In genomic region chr6:114404774-114405468, GRCm38 (mm10) we compare ENCODE assay signal across 23 mouse cellular contexts. TPM values are rescaled to one million over a fixed set of nuclear protein-coding genes. Genes with fewer than 3 reads are reported as not detected.
A peak's percentile ranks its signal among the peaks of the same experiment; 100 is the strongest.
DNase-seq lines count a peak whose midpoint lies in the region; ATAC-seq and TF ChIP-seq lines count a peak whose summit lies in the region.
"Had no signal": no experiment of that assay in that cellular context is flagged by ENCODE, and none has a peak within 500 bp of the region (broad histone marks: within the 10 kb centered on the region; RNA-seq: fewer than 3 reads in every experiment).

No protein-coding gene starts in this region.

- no peak overlapping the region for H3ac ChIP-seq in myocyte (ENCODE audit: control insufficient read depth, insufficient read length)

- no peak overlapping the region for H3K9ac ChIP-seq in forebrain, postnatal 0 days
- H3K9ac ChIP-seq in forebrain, embryonic 14.5 days (ENCODE audit: low read length), result no peak overlapping the region
- no peak overlapping the region for H3K9ac ChIP-seq in midbrain, postnatal 0 days (replicated peaks; ENCODE audit: low read length, poor library complexity, severe bottlenecking)
- H3K9ac ChIP-seq in midbrain, embryonic 14.5 days (replicated peaks; ENCODE audit: low read length), result no peak overlapping the region
- H3K9ac ChIP-seq: kidney, embryonic 15.5 days; limb, embryonic 12.5 days; liver, embryonic 12.5 days; stomach, embryonic 15.5 days had no signal

- DNase-seq in forebrain, postnatal 0 days, result no peak
- no peak for DNase-seq in forebrain, embryonic 14.5 days (ENCODE audit: low spot score)
- peak in 1 of 2 experiments; percentile 59 for DNase-seq in layer of hippocampus, adult 2 months (ENCODE audit: low spot score in 2 of 2)
- DNase-seq in layer of hippocampus, adult 9-10 months (ENCODE audit: low spot score), result no peak
- peak; percentile 53 for DNase-seq in midbrain, postnatal 0 days (ENCODE audit: low spot score)
- DNase-seq in midbrain, embryonic 14.5 days, result no peak
- DNase-seq in urinary bladder, adult 2 months (ENCODE audit: low spot score), result no peak
- DNase-seq: gastrocnemius, adult 2 months; layer of hippocampus, postnatal 36 days; lung, adult 18-20 months; thymus, adult 18-20 months; thymus, postnatal 36 days had no signal

- H3K79me2 ChIP-seq in myocyte (ENCODE audit: control insufficient read depth, insufficient read depth), result no peaks in the 10 kb centered on the region

- H3K4me3 ChIP-seq in forebrain, postnatal 0 days (ENCODE audit: low read depth, low read length), result no peak overlapping the region
- H3K4me3 ChIP-seq in forebrain, embryonic 14.5 days (ENCODE audit: low read depth, low read length), result no peak overlapping the region
- H3K4me3 ChIP-seq in layer of hippocampus, adult 2 months, result no peak overlapping the region
- H3K4me3 ChIP-seq in midbrain, postnatal 0 days (ENCODE audit: low read depth, low read length), result no peak overlapping the region
- no peak overlapping the region for H3K4me3 ChIP-seq in midbrain, embryonic 14.5 days (replicated peaks; ENCODE audit: low read depth, low read length)
- H3K4me3 ChIP-seq in myocyte, result no peak overlapping the region
- H3K4me3 ChIP-seq: forebrain, embryonic 10.5 days; gastrocnemius, adult 2 months; kidney, embryonic 15.5 days; limb, embryonic 12.5 days; liver, embryonic 12.5 days; midbrain, embryonic 10.5 days; stomach, embryonic 15.5 days had no signal

- H3K36me3 ChIP-seq in forebrain, postnatal 0 days (ENCODE audit: insufficient read depth), result no peaks in the 10 kb centered on the region
- no peaks in the 10 kb centered on the region for H3K36me3 ChIP-seq in forebrain, embryonic 14.5 days (ENCODE audit: control insufficient read depth, insufficient read depth, low read length)
- no peaks in the 10 kb centered on the region for H3K36me3 ChIP-seq in midbrain, postnatal 0 days (ENCODE audit: insufficient read depth, low read length)
- no peaks in the 10 kb centered on the region for H3K36me3 ChIP-seq in midbrain, embryonic 14.5 days (ENCODE audit: control insufficient read depth, insufficient read depth, low read length)
- H3K36me3 ChIP-seq in myocyte (ENCODE audit: control insufficient read depth, insufficient read depth), result no peaks in the 10 kb centered on the region
- H3K36me3 ChIP-seq: forebrain, embryonic 10.5 days; G1E; kidney, embryonic 15.5 days; limb, embryonic 12.5 days; liver, embryonic 12.5 days; midbrain, embryonic 10.5 days; stomach, embryonic 15.5 days had no signal

- no peak overlapping the region for H3K27ac ChIP-seq in forebrain, postnatal 0 days (ENCODE audit: low read depth, low read length)
- no peak overlapping the region for H3K27ac ChIP-seq in forebrain, embryonic 14.5 days (ENCODE audit: low read depth, low read length)
- H3K27ac ChIP-seq in layer of hippocampus, adult 2 months, result peak overlapping the region; percentile 88
- peak overlapping the region; percentile 21; the same call in 1 of the 2 replicates for H3K27ac ChIP-seq in midbrain, postnatal 0 days (ENCODE audit: low read depth, low read length)
- no peak overlapping the region for H3K27ac ChIP-seq in midbrain, embryonic 14.5 days (replicated peaks; ENCODE audit: low read depth, low read length)
- H3K27ac ChIP-seq: forebrain, embryonic 10.5 days; gastrocnemius, adult 2 months; kidney, embryonic 15.5 days; limb, embryonic 12.5 days; liver, embryonic 12.5 days; midbrain, embryonic 10.5 days; stomach, embryonic 15.5 days had no signal

- no peak for TF ChIP-seq POLR2A in myocyte (IDR thresholded peaks at IDR 0.05; ENCODE audit: insufficient read length, low read depth)

- no peak for TF ChIP-seq CTCF in forebrain, postnatal 0 days (IDR thresholded peaks at IDR 0.05; ENCODE audit: low read depth)
- no peak for TF ChIP-seq CTCF in layer of hippocampus, adult 2 months (conservative IDR thresholded peaks at IDR 0.05)
- TF ChIP-seq CTCF in midbrain, postnatal 0 days (IDR thresholded peaks at IDR 0.05), result no peak

- no peak overlapping the region for H3K4me2 ChIP-seq in forebrain, postnatal 0 days (ENCODE audit: low read depth)
- no peak overlapping the region for H3K4me2 ChIP-seq in forebrain, embryonic 14.5 days (ENCODE audit: low read length)
- no peak overlapping the region for H3K4me2 ChIP-seq in midbrain, postnatal 0 days (ENCODE audit: low read depth, low read length, poor library complexity, severe bottlenecking)
- H3K4me2 ChIP-seq in midbrain, embryonic 14.5 days (ENCODE audit: low read length), result no peak overlapping the region
- peak overlapping the region; percentile 97 for H3K4me2 ChIP-seq in myocyte (ENCODE audit: low read depth)
- H3K4me2 ChIP-seq: kidney, embryonic 15.5 days; limb, embryonic 12.5 days; liver, embryonic 12.5 days; stomach, embryonic 15.5 days had no signal

- no peaks in the 10 kb centered on the region for H3K4me1 ChIP-seq in forebrain, postnatal 0 days (ENCODE audit: insufficient read depth)
- H3K4me1 ChIP-seq in forebrain, embryonic 14.5 days (ENCODE audit: control insufficient read depth, insufficient read depth, low read length), result no peaks in the 10 kb centered on the region
- no peaks in the 10 kb centered on the region for H3K4me1 ChIP-seq in midbrain, postnatal 0 days (ENCODE audit: insufficient read depth, low read length)
- 0 out of 2 replicates have a peak, but pooled peaks cover 5% of the 10 kb centered on the region for H3K4me1 ChIP-seq in midbrain, embryonic 14.5 days (ENCODE audit: control insufficient read depth, insufficient read depth, low read length)
- H3K4me1 ChIP-seq: liver, embryonic 12.5 days had no signal

- peak; percentile 27; the same call in 1 of the 2 replicates for ATAC-seq in forebrain, postnatal 0 days
- ATAC-seq in forebrain, embryonic 14.5 days, result no peak
- no peak for ATAC-seq in midbrain, postnatal 0 days (ENCODE audit: low FRiP score)
- ATAC-seq in midbrain, embryonic 14.5 days (ENCODE audit: low FRiP score, low TSS enrichment), result no peak
- ATAC-seq: intestine, postnatal 0 days; liver, embryonic 12.5 days; Patski had no signal

- no peaks in the 10 kb centered on the region for H3K9me3 ChIP-seq in forebrain, postnatal 0 days (ENCODE audit: low read length)
- H3K9me3 ChIP-seq in forebrain, embryonic 14.5 days (replicated peaks; ENCODE audit: control insufficient read depth, low read length), result no peaks in the 10 kb centered on the region
- H3K9me3 ChIP-seq in midbrain, postnatal 0 days (ENCODE audit: low read length), result no peaks in the 10 kb centered on the region
- no peaks in the 10 kb centered on the region for H3K9me3 ChIP-seq in midbrain, embryonic 14.5 days (ENCODE audit: control insufficient read depth, low read length)
- H3K9me3 ChIP-seq: forebrain, embryonic 10.5 days; kidney, embryonic 15.5 days; liver, embryonic 12.5 days; midbrain, embryonic 10.5 days; stomach, embryonic 15.5 days had no signal

- H3K27me3 ChIP-seq in forebrain, postnatal 0 days (ENCODE audit: insufficient read depth, low read length), result no peaks in the 10 kb centered on the region
- H3K27me3 ChIP-seq in forebrain, embryonic 14.5 days (replicated peaks; ENCODE audit: control insufficient read depth, insufficient read depth, low read length), result peaks cover 3% of the 10 kb centered on the region; the same call in 1 of the 2 replicates
- no peaks in the 10 kb centered on the region for H3K27me3 ChIP-seq in midbrain, postnatal 0 days (ENCODE audit: insufficient read depth, low read length)
- no peaks in the 10 kb centered on the region for H3K27me3 ChIP-seq in midbrain, embryonic 14.5 days (ENCODE audit: control insufficient read depth, insufficient read depth, low read length)
- H3K27me3 ChIP-seq in myocyte (ENCODE audit: control insufficient read depth, insufficient read depth, insufficient read length), result no peaks in the 10 kb centered on the region

- WGBS in forebrain, postnatal 0 days, result 63% methylated on average over 7 of the region's 7 CpGs
- 78% methylated on average over 7 of the region's 7 CpGs for WGBS in forebrain, embryonic 14.5 days
- 71% methylated on average over 7 of the region's 7 CpGs for WGBS in midbrain, postnatal 0 days
- 74% methylated on average over 7 of the region's 7 CpGs for WGBS in midbrain, embryonic 14.5 days

TF ChIP-seq in myocyte, 11 proteins besides CTCF, POLR2A, EP300 and RAD21:
- TF ChIP-seq TCF12 (IDR thresholded peaks at IDR 0.05; ENCODE audit: insufficient read depth, poor library complexity, severe bottlenecking) (no peak), USF1 (IDR thresholded peaks at IDR 0.05; ENCODE audit: low read depth) (no peak), MYOG (IDR thresholded peaks at IDR 0.05; ENCODE audit: control insufficient read depth in 1 of 3, insufficient read depth in 1 of 3, insufficient read length in 2 of 3, low read depth in 2 of 3) (no peak), TCF3 (IDR thresholded peaks at IDR 0.05; ENCODE audit: insufficient read length, low read depth) (no peak), REST (IDR thresholded peaks at IDR 0.05; ENCODE audit: insufficient read depth, insufficient read length) (no peak), MYOD1 (IDR thresholded peaks at IDR 0.05; ENCODE audit: control insufficient read depth in 1 of 3, insufficient read length in 2 of 3, low read depth in 2 of 3) (no peak), MAX (IDR thresholded peaks at IDR 0.05; ENCODE audit: low read depth) (no peak), CEBPB (IDR thresholded peaks at IDR 0.05; ENCODE audit: insufficient read depth, poor library complexity, severe bottlenecking) (no peak), POLR2AphosphoS2 (IDR thresholded peaks at IDR 0.05; ENCODE audit: insufficient read length, low read depth) (no peak), E2F4 (IDR thresholded peaks at IDR 0.05; ENCODE audit: insufficient read depth) (no peak), SRF (IDR thresholded peaks at IDR 0.05; ENCODE audit: control insufficient read depth, insufficient read length, low read depth) (no peak)

RNA-seq across cellular contexts. Expression of gene Hrh1, which starts 7.2 kb away (rescaled TPM):
- 3.0 and 3.6 TPM in 2 replicates for total RNA-seq in forebrain, postnatal 0 days (2014; rRNA removed)
- 1.0 and 2.6 TPM in 2 replicates for polyA plus RNA-seq in forebrain, postnatal 0 days (2015; fragmentation: Nextera tagmentation; extraction: Ambion mirVana)
- 0.36 and 0.62 TPM in 2 replicates for polyA plus RNA-seq in forebrain, embryonic 14.5 days (2014; fragmentation: Nextera tagmentation; extraction: Ambion mirVana)
- total RNA-seq in layer of hippocampus, adult 2 months (2021), result 1 to 10 TPM; 4.2 to 5.3 TPM
- 1.9 and 2.4 TPM in 2 replicates for total RNA-seq in midbrain, postnatal 0 days (2014; rRNA removed)
- polyA plus RNA-seq in midbrain, postnatal 0 days (2015; fragmentation: Nextera tagmentation; extraction: Ambion mirVana), result 1.6 and 1.9 TPM in 2 replicates
- 0.57 and 0.80 TPM in 2 replicates for polyA plus RNA-seq in midbrain, embryonic 14.5 days (2014; fragmentation: Nextera tagmentation; extraction: Ambion mirVana)
- polyA plus RNA-seq in myocyte (2012; fragmentation: generic; extraction: Trizol), result 0.50 TPM
- polyA plus RNA-seq in urinary bladder, adult 2 months (2012; rRNA removed), result 0.88 and 0.96 TPM in 2 replicates
- total RNA-seq: CH12.LX had no signal
- polyA plus RNA-seq: G1E; liver, embryonic 12.5 days; Patski had no signal

Comparison
In these comparisons a context has a peak if more than half of its experiments do, and no peak if none do; other contexts are left out.
1. H3K27ac ChIP-seq: peak in layer of hippocampus, adult 2 months (single experiment) and midbrain, postnatal 0 days (single experiment); none in forebrain, postnatal 0 days (single experiment), forebrain, embryonic 14.5 days (single experiment) and midbrain, embryonic 14.5 days (single experiment).